Mouse (Mus musculus) cerebellum, adult 2 months (tissue): ENCODE results near the gene Fam107b. TPM values are rescaled to one million over a fixed set of nuclear protein-coding genes. Genes with fewer than 3 reads are reported as not detected.

Experiments
- DNase-seq, 2 experiments: peaks; one replicate each; pipeline ENCODE4 v3.0.0; 2021
- H3K27ac ChIP-seq: fragments of 200-500 bp; 2 replicates; pipeline ENCODE4 v1.5.1; 2012; ENCODE audit warnings: low read length, control low read depth, inconsistent platforms; ENCODE audit not compliant: insufficient read depth
- H3K27me3 ChIP-seq: fragments of 200-500 bp; 2 replicates; pipeline ENCODE4 v1.6.1; 2012; ENCODE audit warnings: inconsistent platforms, mild to moderate bottlenecking, low read length, moderate library complexity; ENCODE audit not compliant: control insufficient read depth, insufficient read depth
- H3K4me1 ChIP-seq: fragments of 200-500 bp; 2 replicates; pipeline ENCODE4 v1.6.1; 2011; ENCODE audit warnings: low read length; ENCODE audit not compliant: control insufficient read depth, insufficient read depth
- H3K4me3 ChIP-seq: fragments of 200-500 bp; replicated peaks from 2 replicates; pipeline ENCODE3; 2011; ENCODE audit warnings: mild to moderate bottlenecking, low read depth, low read length, control low read depth; ENCODE audit not compliant: insufficient read depth
- CTCF ChIP-seq: fragments of 200-500 bp; IDR thresholded peaks from 2 replicates; pipeline ENCODE4 v1.5.1; 2011; ENCODE audit warnings: low read depth, mild to moderate bottlenecking, control low read depth, low read length, moderate library complexity, borderline replicate concordance; ENCODE audit not compliant: insufficient read depth
- POLR2A ChIP-seq: fragments of 200-500 bp; IDR thresholded peaks from 2 replicates; pipeline ENCODE4 v1.6.1; 2011; ENCODE audit warnings: low read length, control low read depth, borderline replicate concordance; ENCODE audit not compliant: insufficient read depth
- WGBS: fragments of 180-500 bp; shearing (Covaris S2); methylation state at CpG from one replicate; pipeline ENCODE4 v1.1.7; 2018; 5-methylcytosine and 5-hydroxymethylcytosine counted together
- polyA plus RNA-seq: library from polyadenylated mRNA; depleted of rRNA; stranded (reverse); fragments of >200 nt; gene quantifications from 2 replicates; pipeline ENCODE4 v1.2.3, GENCODE M21; 2012

The Fam107b gene
- polyA plus RNA-seq, 1 experiment, result 63.7 TPM

DNA sequence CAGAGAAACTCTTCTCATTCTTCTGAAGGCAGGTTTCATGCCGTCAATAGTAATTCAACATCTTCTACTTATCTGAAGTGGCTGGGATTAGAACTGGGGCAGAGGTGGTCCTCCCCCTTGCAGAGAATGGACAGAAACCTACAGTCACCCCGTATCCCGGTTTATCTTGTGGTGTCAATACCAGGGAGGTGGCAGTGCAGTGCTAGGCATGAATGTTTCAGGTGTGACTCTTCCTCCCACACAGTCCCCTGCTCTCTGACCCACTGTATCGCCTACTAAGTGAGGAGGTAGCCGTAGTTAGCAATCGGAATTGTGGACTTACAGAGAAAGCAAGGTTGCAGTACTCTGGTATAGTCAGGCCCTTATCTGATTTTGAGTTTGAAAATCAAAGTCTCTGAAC is 201.2 kb downstream of the Fam107b start:
- no peak overlapping the region for H3K4me3 ChIP-seq
- 96% methylated on average over 6 of the region's 6 CpGs for WGBS
- DNase-seq, result no peak
- H3K4me1 ChIP-seq, result peaks cover 17% of the 10 kb centered on the region
- H3K27me3 ChIP-seq, result no peaks in the 10 kb centered on the region
- H3K27ac ChIP-seq, result no peak overlapping the region
- TF ChIP-seq POLR2A (no peak), CTCF (no peak)

- H3K27ac ChIP-seq, result no peak overlapping the region
- no peak overlapping the region for H3K4me3 ChIP-seq
- no peak for TF ChIP-seq POLR2A
- TF ChIP-seq CTCF, result no peak
- H3K27me3 ChIP-seq, result no peaks in the 10 kb centered on the region
- WGBS, result 21% methylated on average over 4 of the region's 4 CpGs
- peaks cover 17% of the 10 kb centered on the region for H3K4me1 ChIP-seq
- DNase-seq, result peak in 1 of 2 experiments; percentile 45
Observed at GRCm38 (mm10) chr2:3773089-3773488, 202.8 kb downstream of the Fam107b start.

DNA sequence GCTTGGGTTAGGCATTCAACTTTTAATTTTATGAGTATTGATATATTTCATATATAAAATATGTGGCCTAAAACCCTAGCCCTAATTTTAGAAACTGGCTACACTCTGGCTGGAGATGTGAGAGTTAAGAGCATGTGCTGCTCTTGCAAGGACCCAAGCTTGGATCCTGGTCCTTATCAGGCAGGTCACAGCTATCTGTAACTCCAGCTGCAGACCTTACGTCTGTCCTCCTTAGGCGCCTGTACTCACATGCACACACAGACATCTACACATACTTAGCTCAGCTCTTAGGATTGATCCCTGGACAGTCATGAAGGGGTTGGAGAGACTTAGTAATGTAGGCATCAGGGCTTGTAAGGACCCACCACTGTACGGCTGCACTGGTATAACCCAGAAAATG is 205.3 kb downstream of the Fam107b start:
- WGBS, result 98% methylated on average over 3 of the region's 3 CpGs
- peaks cover 13% of the 10 kb centered on the region for H3K4me1 ChIP-seq
- DNase-seq, result no peak
- H3K27ac ChIP-seq, result no peak overlapping the region
- no peaks in the 10 kb centered on the region for H3K27me3 ChIP-seq
- H3K4me3 ChIP-seq, result no peak overlapping the region
- no peak for TF ChIP-seq CTCF
- TF ChIP-seq POLR2A, result no peak

DNA sequence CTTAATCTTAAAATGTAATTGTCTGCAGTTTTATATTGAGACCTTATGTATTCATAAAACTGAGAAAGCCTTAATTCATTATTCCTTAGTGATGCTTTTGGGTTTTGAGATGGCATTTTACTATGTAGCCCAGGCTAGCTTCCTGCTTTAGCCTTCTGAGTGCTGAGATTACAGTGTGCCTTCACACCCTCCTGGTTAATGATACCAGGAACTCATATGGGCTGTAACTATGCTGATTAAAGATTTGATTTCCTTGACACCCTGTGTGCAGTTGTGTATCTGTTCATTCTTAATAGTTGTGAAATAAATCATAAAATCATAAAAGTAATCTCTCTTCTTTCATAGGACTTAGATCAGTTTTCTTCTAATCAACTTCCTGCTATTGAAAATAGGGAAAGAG is 205.8 kb downstream of the Fam107b start:
- H3K4me1 ChIP-seq, result peaks cover 13% of the 10 kb centered on the region
- no peak overlapping the region for H3K27ac ChIP-seq
- TF ChIP-seq POLR2A (no peak), CTCF (no peak)
- no peaks in the 10 kb centered on the region for H3K27me3 ChIP-seq
- H3K4me3 ChIP-seq, result no peak overlapping the region
- DNase-seq, result no peak

DNA sequence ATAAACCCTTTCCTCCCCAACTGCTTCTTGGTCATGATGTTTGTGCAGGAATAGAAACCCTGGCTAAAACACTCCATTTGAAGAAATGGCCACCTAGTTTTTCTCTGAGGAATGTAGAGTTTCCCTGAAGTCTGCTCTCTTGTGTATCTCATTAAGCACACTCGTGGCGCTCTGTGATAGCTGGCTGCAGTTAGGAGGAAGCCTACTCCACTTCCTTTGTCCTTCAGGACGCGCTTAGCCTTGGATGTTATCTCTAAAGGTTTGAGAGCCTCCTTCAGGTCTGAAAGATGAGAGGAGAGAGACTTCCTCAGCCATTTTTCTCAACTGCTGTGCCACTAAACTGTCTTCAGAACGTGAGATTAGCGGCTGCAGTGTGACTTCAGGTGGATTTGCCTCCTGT is 207.4 kb downstream of the Fam107b start:
- H3K4me3 ChIP-seq, result no peak overlapping the region
- no peaks in the 10 kb centered on the region for H3K27me3 ChIP-seq
- no peak for DNase-seq
- H3K27ac ChIP-seq, result no peak overlapping the region
- TF ChIP-seq CTCF (no peak), POLR2A (no peak)
- WGBS, result 93% methylated on average over 6 of the region's 6 CpGs
- H3K4me1 ChIP-seq, result peaks cover 13% of the 10 kb centered on the region

DNA sequence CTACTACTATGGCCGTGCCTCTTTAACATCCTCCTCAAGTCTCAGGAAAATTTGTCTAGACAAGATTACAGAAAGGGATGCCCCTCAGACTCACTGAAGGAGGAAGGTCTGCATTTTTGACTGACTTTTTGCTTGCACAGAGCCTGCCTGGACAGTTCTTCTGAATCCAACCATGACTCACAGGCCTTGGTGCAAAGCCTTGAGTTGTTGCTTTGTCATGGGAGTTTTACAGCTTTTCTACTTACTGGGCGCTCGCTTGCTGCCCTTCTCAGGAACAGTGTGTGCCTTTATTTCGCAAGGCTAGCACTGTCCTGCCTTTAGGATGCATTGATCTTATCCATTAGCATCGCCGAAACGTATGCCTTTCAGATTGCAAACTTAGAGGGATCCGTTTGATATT is 215.3 kb downstream of the Fam107b start:
- H3K4me1 ChIP-seq, result no peaks in the 10 kb centered on the region
- H3K27ac ChIP-seq, result no peak overlapping the region
- H3K4me3 ChIP-seq, result no peak overlapping the region
- H3K27me3 ChIP-seq, result no peaks in the 10 kb centered on the region
- WGBS, result 92% methylated on average over 8 of the region's 8 CpGs
- no peak for TF ChIP-seq POLR2A
- no peak for TF ChIP-seq CTCF
- DNase-seq, result no peak

DNA sequence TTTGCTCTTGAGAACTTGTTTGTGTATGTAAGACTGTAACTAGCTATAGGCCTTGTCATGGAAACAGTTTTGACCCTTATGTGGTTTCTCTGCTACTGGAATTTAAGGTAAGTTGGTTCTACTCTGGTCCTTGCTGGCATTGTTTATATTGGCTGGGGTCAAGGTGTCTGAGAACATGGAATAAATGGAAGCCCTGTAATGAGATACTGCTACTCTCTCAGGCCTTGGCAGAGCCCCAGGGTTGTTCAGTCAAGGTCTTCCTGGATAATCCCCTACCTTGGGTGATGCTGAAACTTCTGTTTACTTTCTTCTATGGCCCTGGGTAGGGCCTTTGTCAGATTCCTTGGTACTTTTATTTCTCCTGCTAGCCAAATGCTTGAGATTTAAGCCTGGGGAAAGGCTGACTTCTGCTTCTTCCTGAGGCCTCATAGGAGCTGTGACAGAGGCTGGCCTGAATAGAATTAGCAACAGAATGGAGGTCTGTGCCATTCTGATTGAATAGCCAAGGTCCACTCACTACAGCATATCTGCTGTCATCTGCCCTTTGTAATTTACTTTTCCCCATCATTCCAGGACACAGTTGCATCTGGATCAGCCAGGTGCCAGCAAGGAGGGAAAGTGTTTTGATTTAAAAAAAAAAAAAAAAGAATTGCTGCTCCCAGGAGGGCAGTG is 217.6 kb downstream of the Fam107b start:
- no peak for DNase-seq
- no peak overlapping the region for H3K4me3 ChIP-seq
- H3K4me1 ChIP-seq, result no peaks in the 10 kb centered on the region
- H3K27ac ChIP-seq, result no peak overlapping the region
- TF ChIP-seq POLR2A (no peak), CTCF (no peak)
- no peaks in the 10 kb centered on the region for H3K27me3 ChIP-seq

DNA sequence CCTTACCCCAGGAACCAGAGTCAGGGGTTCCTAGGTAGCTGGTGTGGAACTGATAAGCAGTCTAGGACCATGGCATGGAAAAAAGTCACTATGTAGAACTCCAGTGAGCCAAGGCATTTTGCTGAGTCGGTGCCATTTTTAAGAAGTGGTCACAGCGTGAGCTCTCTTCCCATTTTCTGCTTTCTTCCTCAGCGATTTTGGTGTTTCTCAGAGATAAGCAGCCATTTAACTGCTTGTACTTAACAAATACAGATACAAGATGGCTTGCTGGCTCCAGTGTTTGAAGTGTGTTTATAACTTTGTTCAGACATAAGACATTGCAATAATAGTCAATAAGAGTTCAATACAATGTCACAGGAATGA is 218.1 kb downstream of the Fam107b start:
- no peak for DNase-seq
- WGBS, result 78% methylated on average over 3 of the region's 3 CpGs
- Histone ChIP-seq H3K27ac (no peak overlapping the region), H3K4me1 (no peaks in the 10 kb centered on the region), H3K27me3 (no peaks in the 10 kb centered on the region), H3K4me3 (no peak overlapping the region)
- no peak for TF ChIP-seq CTCF
- no peak for TF ChIP-seq POLR2A
